Mouse (Mus musculus) CH12.LX (cell line): ENCODE results near the gene Pxn.

ENCODE experiments used
- CTCF ChIP-seq, 2 experiments: IDR thresholded peaks in 1 of 2; conservative IDR thresholded peaks in 1 of 2; 2 replicates each; pipeline ENCODE4 v1.5.1; 2011 to 2012; ENCODE audit warnings: low read depth in 2 of 2, low read length in 2 of 2, improper control_type of control experiment in 1 of 2, inconsistent platforms in 1 of 2, mild to moderate bottlenecking in 1 of 2, moderate library complexity in 1 of 2
- ELF1 ChIP-seq: IDR thresholded peaks from 2 replicates; pipeline ENCODE4 v1.6.1; 2014; ENCODE audit warnings: low read depth, mild to moderate bottlenecking, inconsistent platforms, low read length, improper control_type of control experiment
- EP300 ChIP-seq: IDR thresholded peaks from 2 replicates; pipeline ENCODE4 v1.6.1; 2011; ENCODE audit warnings: low read length, improper control_type of control experiment
- KAT2A ChIP-seq: IDR thresholded peaks from 2 replicates; pipeline ENCODE4 v1.6.1; 2012; ENCODE audit warnings: low read length, improper control_type of control experiment, inconsistent platforms; ENCODE audit not compliant: insufficient replicate concordance
- MAX ChIP-seq: IDR thresholded peaks from 2 replicates; pipeline ENCODE4 v1.6.1; 2011; ENCODE audit warnings: low read length, improper control_type of control experiment
- MXI1 ChIP-seq: IDR thresholded peaks from 2 replicates; pipeline ENCODE4 v1.6.1; 2011; ENCODE audit warnings: mild to moderate bottlenecking, low read depth, low read length, improper control_type of control experiment
- POLR2A ChIP-seq: IDR thresholded peaks from 2 replicates; pipeline ENCODE4 v1.6.1; 2011; ENCODE audit warnings: low read depth, mild to moderate bottlenecking, improper control_type of control experiment, low read length
- RAD21 ChIP-seq: IDR thresholded peaks from 2 replicates; pipeline ENCODE4 v1.6.1; 2011; ENCODE audit warnings: low read depth, mild to moderate bottlenecking, low read length, improper control_type of control experiment, moderate library complexity
- RCOR1 ChIP-seq: conservative IDR thresholded peaks from 2 replicates; pipeline ENCODE4 v1.6.1; 2012; ENCODE audit warnings: low read depth, mild to moderate bottlenecking, inconsistent platforms, low read length, improper control_type of control experiment
- TBP ChIP-seq: conservative IDR thresholded peaks from 2 replicates; pipeline ENCODE4 v1.6.1; 2011; ENCODE audit warnings: low read depth, low read length, improper control_type of control experiment
- TCF12 ChIP-seq: IDR thresholded peaks from 2 replicates; pipeline ENCODE4 v1.6.1; 2014; ENCODE audit warnings: low read depth, mild to moderate bottlenecking, inconsistent platforms, low read length, improper control_type of control experiment
- UBTF ChIP-seq: IDR thresholded peaks from 2 replicates; pipeline ENCODE4 v1.6.1; 2012; ENCODE audit warnings: low read depth, mild to moderate bottlenecking, inconsistent platforms, low read length, improper control_type of control experiment, moderate library complexity
- USF1 ChIP-seq: IDR thresholded peaks from 2 replicates; pipeline ENCODE4 v1.6.1; 2014; ENCODE audit warnings: low read depth, mild to moderate bottlenecking, inconsistent platforms, low read length, improper control_type of control experiment
- ZC3H11A ChIP-seq: IDR thresholded peaks from 2 replicates; pipeline ENCODE4 v1.6.1; 2012; ENCODE audit warnings: low read depth, mild to moderate bottlenecking, inconsistent platforms, low read length, improper control_type of control experiment

- TF ChIP-seq ELF1 (no peak), TBP (no peak), CTCF (conservative IDR thresholded peaks at IDR 0.05 in 1 of 2, IDR thresholded peaks at IDR 0.05 in 1 of 2; ENCODE audit: low read depth in 2 of 2, low read length in 2 of 2) (no peak), USF1 (no peak), MXI1 (no peak), RCOR1 (no peak), MAX (no peak), POLR2A (no peak), RAD21 (no peak), EP300 (no peak), KAT2A (no peak), ZC3H11A (no peak), TCF12 (no peak), UBTF (no peak)
Measured at GRCm38 (mm10) chr5:115486726-115487125, 19.8 kb upstream of the Pxn start.
